Comparison of ENCODE assay signal across 14 mouse cellular contexts in the genomic region with DNA sequence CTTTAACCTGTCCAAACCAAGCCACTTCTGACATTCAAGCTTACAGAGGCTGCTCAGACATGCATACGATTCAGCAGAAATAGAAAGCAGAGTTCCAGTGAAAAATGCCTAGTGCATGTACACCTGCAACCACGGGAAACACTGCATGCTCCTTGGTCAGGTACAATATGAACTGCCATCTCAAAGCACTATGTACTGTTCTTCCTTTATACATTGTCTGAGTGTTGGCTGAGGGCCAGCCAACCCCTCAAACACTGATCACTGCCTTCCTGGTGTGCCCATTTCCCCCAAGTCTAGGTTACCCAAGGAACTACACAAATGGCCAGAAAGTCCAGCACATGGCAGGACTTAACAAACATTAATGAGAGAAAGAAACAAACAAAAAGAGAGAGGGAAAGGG. TPM values are rescaled to one million over a fixed set of nuclear protein-coding genes. Genes with fewer than 3 reads are reported as not detected.
DNase-seq lines count a peak whose midpoint lies in the region; ATAC-seq and TF ChIP-seq lines count a peak whose summit lies in the region.
"Had no signal": no experiment of that assay in that cellular context is flagged by ENCODE, and none has a peak within 500 bp of the region (broad histone marks: within the 10 kb centered on the region; RNA-seq: fewer than 3 reads in every experiment).

No protein-coding gene starts in this region.

- H3K36me3 ChIP-seq in embryonic facial prominence, embryonic 14.5 days (ENCODE audit: control insufficient read depth, insufficient read depth, low read length): no peaks in the 10 kb centered on the region
- H3K36me3 ChIP-seq in embryonic facial prominence, embryonic 10.5 days (replicated peaks): peaks cover 32% of the 10 kb centered on the region
- 0 out of 2 replicates have a peak, but pooled peaks cover 4% of the 10 kb centered on the region for H3K36me3 ChIP-seq in heart, postnatal 0 days (replicated peaks; ENCODE audit: control insufficient read depth, insufficient read depth, low read length)
- 0 out of 2 replicates have a peak, but pooled peaks cover 3% of the 10 kb centered on the region for H3K36me3 ChIP-seq in lung, embryonic 14.5 days (ENCODE audit: insufficient read depth)
- no peaks in the 10 kb centered on the region for H3K36me3 ChIP-seq in forebrain, embryonic 16.5 days (ENCODE audit: control insufficient read depth, insufficient read depth)

- whole genome bisulfite sequencing in embryonic facial prominence, embryonic 14.5 days: 89% methylated on average over 2 of the region's 2 CpGs
- WGBS in embryonic facial prominence, embryonic 10.5 days: 91% methylated on average over 2 of the region's 2 CpGs
- 63% methylated on average over 2 of the region's 2 CpGs for WGBS in heart, postnatal 0 days
- WGBS in lung, embryonic 14.5 days: 76% methylated on average over 2 of the region's 2 CpGs
- 62% methylated on average over 2 of the region's 2 CpGs for WGBS in forebrain, embryonic 16.5 days

- no peak for TF ChIP-seq EP300 in heart, postnatal 0 days (IDR thresholded peaks at IDR 0.05; ENCODE audit: low read depth)

- no peaks in the 10 kb centered on the region for H3K27me3 ChIP-seq in embryonic facial prominence, embryonic 14.5 days (replicated peaks; ENCODE audit: control insufficient read depth, insufficient read depth, low read length)
- no peaks in the 10 kb centered on the region for H3K27me3 ChIP-seq in embryonic facial prominence, embryonic 10.5 days (replicated peaks; ENCODE audit: low read depth, poor library complexity, severe bottlenecking)
- H3K27me3 ChIP-seq in heart, postnatal 0 days (ENCODE audit: control insufficient read depth, insufficient read depth, low read length): no peaks in the 10 kb centered on the region
- H3K27me3 ChIP-seq in lung, embryonic 14.5 days (ENCODE audit: insufficient read depth, low read length): no peaks in the 10 kb centered on the region
- no peaks in the 10 kb centered on the region for H3K27me3 ChIP-seq in forebrain, embryonic 16.5 days (replicated peaks; ENCODE audit: control insufficient read depth, insufficient read depth, low read length)
- H3K27me3 ChIP-seq: Patski had no signal

- 0 out of 2 replicates have a peak overlapping the region, but pooled peaks have one; percentile 4 for H3K4me2 ChIP-seq in embryonic facial prominence, embryonic 14.5 days (ENCODE audit: low read depth, low read length)
- H3K4me2 ChIP-seq in heart, postnatal 0 days (ENCODE audit: low read depth, low read length): 0 out of 2 replicates have a peak overlapping the region, but pooled peaks have one; percentile 1
- peak overlapping the region; percentile 24; the same call in 1 of the 2 replicates for H3K4me2 ChIP-seq in lung, embryonic 14.5 days
- H3K4me2 ChIP-seq in forebrain, embryonic 16.5 days (ENCODE audit: low read length): peak overlapping the region; percentile 23

- H3K4me1 ChIP-seq in embryonic facial prominence, embryonic 14.5 days (ENCODE audit: control insufficient read depth, insufficient read depth, low read length): peaks cover 29% of the 10 kb centered on the region
- peaks cover 38% of the 10 kb centered on the region for H3K4me1 ChIP-seq in embryonic facial prominence, embryonic 10.5 days
- H3K4me1 ChIP-seq in heart, postnatal 0 days (ENCODE audit: control insufficient read depth, insufficient read depth): peaks cover 38% of the 10 kb centered on the region
- H3K4me1 ChIP-seq in lung, embryonic 14.5 days (ENCODE audit: insufficient read depth): no peaks in the 10 kb centered on the region; the same call in 1 of the 2 replicates
- H3K4me1 ChIP-seq in forebrain, embryonic 16.5 days (replicated peaks; ENCODE audit: control insufficient read depth, insufficient read depth, low read length): peaks cover 31% of the 10 kb centered on the region

- DNase-seq in embryonic facial prominence, embryonic 14.5 days (ENCODE audit: low spot score): no peak
- DNase-seq in embryonic facial prominence, embryonic 10.5 days (ENCODE audit: low spot score): no peak
- no peak for DNase-seq in heart, postnatal 0 days (ENCODE audit: low spot score)
- DNase-seq in heart, postnatal 4 days: no peak
- DNase-seq in lung, embryonic 14.5 days: peak; percentile 26
- DNase-seq in lung, postnatal 4 days: no peak
- DNase-seq in adrenal gland, postnatal 36 days: no peak
- DNase-seq: cerebellum, adult 11-12 months; kidney, postnatal 14 days; layer of hippocampus, adult 9-11 months; right cerebral cortex, adult 18-20 months; spleen, adult 18-20 months had no signal

- no peak for TF ChIP-seq CTCF in heart, postnatal 0 days (IDR thresholded peaks at IDR 0.05; ENCODE audit: low read depth)
- TF ChIP-seq CTCF in lung, embryonic 14.5 days (IDR thresholded peaks at IDR 0.05; ENCODE audit: low read depth): no peak

- no peaks in the 10 kb centered on the region for H3K9me3 ChIP-seq in embryonic facial prominence, embryonic 14.5 days (ENCODE audit: control insufficient read depth, low read length)
- no peaks in the 10 kb centered on the region for H3K9me3 ChIP-seq in embryonic facial prominence, embryonic 10.5 days
- H3K9me3 ChIP-seq in heart, postnatal 0 days (replicated peaks; ENCODE audit: control insufficient read depth, low read length): no peaks in the 10 kb centered on the region
- H3K9me3 ChIP-seq in lung, embryonic 14.5 days (ENCODE audit: low read depth, low read length): no peaks in the 10 kb centered on the region
- H3K9me3 ChIP-seq in forebrain, embryonic 16.5 days (ENCODE audit: control insufficient read depth, low read length): no peaks in the 10 kb centered on the region

- no peak overlapping the region for H3K9ac ChIP-seq in embryonic facial prominence, embryonic 14.5 days (ENCODE audit: low read depth, low read length)
- no peak overlapping the region for H3K9ac ChIP-seq in heart, postnatal 0 days (replicated peaks; ENCODE audit: low read depth, low read length)
- H3K9ac ChIP-seq in lung, embryonic 14.5 days: no peak overlapping the region
- no peak overlapping the region; the same call in 1 of the 2 replicates for H3K9ac ChIP-seq in forebrain, embryonic 16.5 days (replicated peaks; ENCODE audit: low read depth, low read length)

- ATAC-seq in embryonic facial prominence, embryonic 14.5 days (ENCODE audit: low read depth): no peak
- ATAC-seq in heart, postnatal 0 days (ENCODE audit: insufficient read depth, low read depth): no peak
- ATAC-seq in lung, embryonic 14.5 days (ENCODE audit: insufficient read depth): no peak
- ATAC-seq in forebrain, embryonic 16.5 days: no peak
- ATAC-seq: Patski had no signal

- H3K27ac ChIP-seq in embryonic facial prominence, embryonic 14.5 days (replicated peaks; ENCODE audit: low read depth, low read length): no peak overlapping the region
- H3K27ac ChIP-seq in embryonic facial prominence, embryonic 10.5 days (replicated peaks): no peak overlapping the region
- H3K27ac ChIP-seq in heart, postnatal 0 days (ENCODE audit: low read depth): no peak overlapping the region
- no peak overlapping the region for H3K27ac ChIP-seq in lung, embryonic 14.5 days (ENCODE audit: low read depth)
- no peak overlapping the region for H3K27ac ChIP-seq in forebrain, embryonic 16.5 days (ENCODE audit: low read length)

- no peak overlapping the region for H3K4me3 ChIP-seq in embryonic facial prominence, embryonic 14.5 days (ENCODE audit: low read depth, low read length)
- H3K4me3 ChIP-seq in embryonic facial prominence, embryonic 10.5 days: no peak overlapping the region
- H3K4me3 ChIP-seq in heart, postnatal 0 days (ENCODE audit: low read depth, low read length): no peak overlapping the region
- no peak overlapping the region for H3K4me3 ChIP-seq in lung, embryonic 14.5 days (ENCODE audit: low read depth, low read length)
- no peak overlapping the region for H3K4me3 ChIP-seq in forebrain, embryonic 16.5 days (replicated peaks; ENCODE audit: low read length)

RNA-seq across cellular contexts. Expression of gene Prdm2, which starts 53.5 kb away (rescaled TPM):
- polyA plus RNA-seq in embryonic facial prominence, embryonic 14.5 days (2014; fragmentation: Nextera tagmentation; extraction: Ambion mirVana): 11.5 and 11.6 TPM in 2 replicates
- 16.8 and 17.4 TPM in 2 replicates for polyA plus RNA-seq in embryonic facial prominence, embryonic 10.5 days (2016; fragmentation: Nextera tagmentation; extraction: Ambion mirVana)
- total RNA-seq in heart, postnatal 0 days (2014; rRNA removed; ENCODE audit: low replicate concordance): 5.5 and 5.7 TPM in 2 replicates
- 5.2 and 5.8 TPM in 2 replicates for polyA plus RNA-seq in heart, postnatal 0 days (2015; fragmentation: Nextera tagmentation; extraction: Ambion mirVana)
- 10 to 100 TPM; 23.1 to 23.5 TPM for total RNA-seq in heart, postnatal 4 days (2021)
- 12.0 and 12.1 TPM in 2 replicates for polyA plus RNA-seq in lung, embryonic 14.5 days (2014; fragmentation: Nextera tagmentation; extraction: Ambion mirVana)
- 18.1 and 19.4 TPM in 2 replicates for polyA plus RNA-seq in forebrain, embryonic 16.5 days (2015; fragmentation: Nextera tagmentation; extraction: Ambion mirVana)
- 10 to 100 TPM; 26.2 to 28.1 TPM for total RNA-seq in adrenal gland, postnatal 36 days (2021)
